Mouse (Mus musculus): ENCODE data around the gene Abcc8.

GRCm38 (mm10) chr7:46063296-46063695 lies 116.5 kb downstream of the Abcc8 start:
- TF ChIP-seq POLR2A (IDR thresholded peaks at IDR 0.05; ENCODE audit: insufficient read length, low read depth): no peak
- TF ChIP-seq E2F4 (IDR thresholded peaks at IDR 0.05; ENCODE audit: insufficient read depth): no peak
- TF ChIP-seq MAX (IDR thresholded peaks at IDR 0.05; ENCODE audit: low read depth): no peak
- TF ChIP-seq MYOG (IDR thresholded peaks at IDR 0.05; ENCODE audit: control insufficient read depth in 1 of 3, insufficient read depth in 1 of 3, insufficient read length in 2 of 3, low read depth in 2 of 3): no peak
- no peak for TF ChIP-seq USF1 (IDR thresholded peaks at IDR 0.05; ENCODE audit: low read depth)
- TF ChIP-seq SRF (IDR thresholded peaks at IDR 0.05; ENCODE audit: control insufficient read depth, insufficient read length, low read depth): no peak
- no peak for TF ChIP-seq MYOD1 (IDR thresholded peaks at IDR 0.05; ENCODE audit: control insufficient read depth in 1 of 3, insufficient read length in 2 of 3, low read depth in 2 of 3)
- TF ChIP-seq TCF12 (IDR thresholded peaks at IDR 0.05; ENCODE audit: insufficient read depth, poor library complexity, severe bottlenecking): no peak
- no peak for TF ChIP-seq CEBPB (IDR thresholded peaks at IDR 0.05; ENCODE audit: insufficient read depth, poor library complexity, severe bottlenecking)
- TF ChIP-seq REST (IDR thresholded peaks at IDR 0.05; ENCODE audit: insufficient read depth, insufficient read length): no peak
- no peak for TF ChIP-seq POLR2AphosphoS2 (IDR thresholded peaks at IDR 0.05; ENCODE audit: insufficient read length, low read depth)
- no peak for TF ChIP-seq TCF3 (IDR thresholded peaks at IDR 0.05; ENCODE audit: insufficient read length, low read depth)
